Mouse (Mus musculus): Measurements from ENCODE around the gene Trim27. TPM values are rescaled to one million over a fixed set of nuclear protein-coding genes. Genes with fewer than 3 reads are reported as not detected.

The Trim27 gene
- 36.6 and 42.5 TPM in 2 replicates for polyA plus RNA-seq (2021; fragmentation: Nextera tagmentation)
- long read RNA-seq, experiment 1, full-length matches to known transcripts: 63 of 83 reads
- long read RNA-seq, experiment 1, partial matches to known transcripts: 8 of 83 reads
- long read RNA-seq, experiment 1, other reads (novel, unspliced or antisense): 12 of 83 reads
- long read RNA-seq, experiment 2, full-length matches to known transcripts: 237 of 280 reads
- long read RNA-seq, experiment 2, partial matches to known transcripts: 4 of 280 reads
- long read RNA-seq, experiment 2, other reads (novel, unspliced or antisense): 39 of 280 reads

DNA sequence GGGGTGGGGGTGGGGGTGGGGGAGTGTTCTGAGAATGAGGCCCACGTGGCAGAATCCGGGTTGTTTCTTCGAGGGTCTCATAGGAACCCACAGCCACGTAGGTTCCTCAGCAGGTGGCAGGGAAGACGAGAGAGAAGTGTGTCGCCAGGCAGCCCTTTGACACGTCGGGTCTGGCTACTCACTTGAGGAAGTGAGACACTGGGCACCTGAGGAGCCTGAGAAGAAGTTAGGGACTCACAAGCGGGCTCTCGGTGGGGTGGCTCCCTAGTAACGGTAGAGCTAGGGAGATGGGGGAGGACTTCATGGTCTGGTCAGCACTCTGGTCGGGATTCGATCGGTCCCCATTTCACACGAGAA lies at the start of gene Trim27:
Gene Trim27 (plus strand): TSS at position 79 of the 357 bp plus-strand sequence.

GRCm38 (mm10) chr13:21145767-21146166 lies 33.5 kb upstream of the Trim27 start, which contains the start of gene Olfr1368:
Gene Olfr1368 (minus strand): TSS chr13:21145867.

Other genes starting within 250 kb of the Trim27 start
- gene Olfr1370, start 104.5 kb upstream of the Trim27 start, polyA plus RNA-seq (2021; fragmentation: Nextera tagmentation): not detected in 2 replicates
- 0.06 TPM in 1 of 2 replicates, not detected in the other for gene Olfr1369-ps1, start 68.0 kb upstream of the Trim27 start, polyA plus RNA-seq (2021; fragmentation: Nextera tagmentation)
- not detected in 2 replicates for gene Olfr263, start 49.8 kb upstream of the Trim27 start, polyA plus RNA-seq (2021; fragmentation: Nextera tagmentation)
- not detected in 2 replicates for gene Olfr1368, start 33.6 kb upstream of the Trim27 start, polyA plus RNA-seq (2021; fragmentation: Nextera tagmentation)
- not detected in 2 replicates for gene Gpx5, start 113.3 kb downstream of the Trim27 start, polyA plus RNA-seq (2021; fragmentation: Nextera tagmentation)
- not detected in 2 replicates for gene Gpx6, start 132.7 kb downstream of the Trim27 start, polyA plus RNA-seq (2021; fragmentation: Nextera tagmentation)
- gene Olfr1367, start 167.5 kb downstream of the Trim27 start, polyA plus RNA-seq (2021; fragmentation: Nextera tagmentation): not detected in 2 replicates
- 5.1 and 5.6 TPM in 2 replicates for gene Zscan12, start 183.4 kb downstream of the Trim27 start, polyA plus RNA-seq (2021; fragmentation: Nextera tagmentation)
- gene Zkscan3, start 223.3 kb downstream of the Trim27 start, polyA plus RNA-seq (2021; fragmentation: Nextera tagmentation): 11.7 and 13.0 TPM in 2 replicates

Data from layer of hippocampus, adult 6 months (tissue).